Mouse (Mus musculus) midbrain, embryonic 15.5 days (tissue): ENCODE measurements around the gene Rundc3b. TPM values are rescaled to one million over a fixed set of nuclear protein-coding genes. Genes with fewer than 3 reads are reported as not detected.

Experiments used
- ATAC-seq: fragments of 200-750 bp; cut with Nextera tagmentation; replicated peaks from 2 replicates; pipeline ENCODE4 v1.8.0; 2017; ENCODE audit warnings: moderate TSS enrichment
- H3K27ac ChIP-seq: fragments of 300-500 bp; sonication (generic); 2 replicates; pipeline ENCODE4 v1.5.1; 2015; ENCODE audit warnings: mild to moderate bottlenecking, inconsistent platforms
- H3K27me3 ChIP-seq: fragments of 300-500 bp; sonication (generic); replicated peaks from 2 replicates; pipeline ENCODE4 v1.6.1; 2015; ENCODE audit warnings: inconsistent platforms
- H3K36me3 ChIP-seq: fragments of 300-500 bp; sonication (generic); replicated peaks from 2 replicates; pipeline ENCODE4 v1.6.1; 2015; ENCODE audit warnings: inconsistent platforms
- H3K4me1 ChIP-seq: fragments of 300-500 bp; sonication (generic); 2 replicates; pipeline ENCODE4 v1.6.1; 2015; ENCODE audit warnings: inconsistent platforms
- H3K4me2 ChIP-seq: fragments of 300-500 bp; sonication (generic); 2 replicates; pipeline ENCODE4 v1.6.1; 2015; ENCODE audit warnings: inconsistent platforms, mild to moderate bottlenecking, moderate library complexity
- H3K4me3 ChIP-seq: fragments of 300-500 bp; sonication (generic); 2 replicates; pipeline ENCODE4 v1.5.1; 2015; ENCODE audit warnings: mild to moderate bottlenecking, inconsistent platforms
- H3K9ac ChIP-seq: fragments of 300-500 bp; sonication (generic); 2 replicates; pipeline ENCODE4 v1.6.1; 2015; ENCODE audit warnings: mild to moderate bottlenecking, inconsistent platforms
- H3K9me3 ChIP-seq: fragments of 300-500 bp; sonication (generic); 2 replicates; pipeline ENCODE4 v1.6.1; 2016; ENCODE audit warnings: inconsistent platforms
- WGBS: fragments of 180-500 bp; shearing (Covaris S2); methylation state at CpG from one replicate; pipeline ENCODE4 v1.1.7; 2015; ENCODE audit warnings: mixed read lengths; 5-methylcytosine and 5-hydroxymethylcytosine counted together
- polyA plus RNA-seq: library from polyadenylated mRNA; unstranded; fragments of >200 nt; fragmentation: Nextera tagmentation; extraction: Ambion mirVana; gene quantifications from 2 replicates; pipeline ENCODE4 v1.2.1, GENCODE M21; 2015

The Rundc3b gene
- polyA plus RNA-seq, 1 experiment from 2014 or later: 48.0 TPM

- H3K27me3 ChIP-seq: no peaks in the 10 kb centered on the region
- H3K4me2 ChIP-seq: no peak overlapping the region
- no peak overlapping the region for H3K4me3 ChIP-seq
- ATAC-seq: no peak
- H3K36me3 ChIP-seq: no peaks in the 10 kb centered on the region
- H3K27ac ChIP-seq: no peak overlapping the region
- H3K9ac ChIP-seq: no peak overlapping the region
- H3K9me3 ChIP-seq: no peaks in the 10 kb centered on the region
- WGBS: 9% methylated on average over 3 of the region's 3 CpGs
- no peaks in the 10 kb centered on the region for H3K4me1 ChIP-seq
Observed at GRCm38 (mm10) chr5:8571118-8571517, 51.6 kb downstream of the Rundc3b start.

- Histone ChIP-seq H3K27me3 (no peaks in the 10 kb centered on the region), H3K4me1 (no peaks in the 10 kb centered on the region), H3K9me3 (no peaks in the 10 kb centered on the region), H3K4me3 (no peak overlapping the region), H3K27ac (no peak overlapping the region), H3K9ac (no peak overlapping the region), H3K4me2 (no peak overlapping the region), H3K36me3 (no peaks in the 10 kb centered on the region)
- WGBS: 28% methylated on average over 3 of the region's 3 CpGs
- ATAC-seq: no peak
Observed at GRCm38 (mm10) chr5:8566867-8567266, 55.9 kb downstream of the Rundc3b start.

DNA sequence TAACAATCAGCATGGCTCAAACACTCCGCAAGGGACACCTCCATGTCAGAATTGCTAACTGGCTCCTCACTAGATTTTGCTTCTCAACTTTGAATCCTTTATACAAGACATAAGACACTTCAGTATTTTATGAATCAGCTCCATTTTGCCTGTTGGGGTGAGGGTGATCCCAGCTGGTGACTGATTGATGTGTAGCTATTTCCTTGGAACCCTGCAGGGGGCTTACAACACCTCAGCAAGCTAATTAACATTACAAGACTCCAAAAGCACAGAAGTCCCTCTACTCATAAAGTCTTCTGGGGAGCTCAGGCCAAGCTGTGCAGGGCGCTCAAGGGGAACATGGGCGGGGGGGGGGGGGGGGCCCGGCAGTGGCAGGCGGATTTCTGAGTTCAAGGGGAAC lies 78.2 kb downstream of the Rundc3b start:
- no peaks in the 10 kb centered on the region for H3K9me3 ChIP-seq
- no peaks in the 10 kb centered on the region for H3K4me1 ChIP-seq
- no peak overlapping the region for H3K27ac ChIP-seq
- H3K9ac ChIP-seq: no peak overlapping the region
- 33% methylated on average over 2 of the region's 5 CpGs for WGBS
- no peak overlapping the region for H3K4me3 ChIP-seq
- no peak overlapping the region for H3K4me2 ChIP-seq
- no peak for ATAC-seq
- no peaks in the 10 kb centered on the region; the same call in 1 of the 2 replicates for H3K36me3 ChIP-seq
- H3K27me3 ChIP-seq: no peaks in the 10 kb centered on the region

GRCm38 (mm10) chr5:8542631-8543207 lies 80.0 kb downstream of the Rundc3b start:
- WGBS: 56% methylated on average over 3 of the region's 3 CpGs
- ATAC-seq: no peak
- Histone ChIP-seq H3K9ac (no peak overlapping the region), H3K4me2 (no peak overlapping the region), H3K27ac (no peak overlapping the region), H3K4me1 (no peaks in the 10 kb centered on the region), H3K4me3 (no peak overlapping the region), H3K27me3 (no peaks in the 10 kb centered on the region), H3K9me3 (no peaks in the 10 kb centered on the region), H3K36me3 (no peaks in the 10 kb centered on the region; the same call in 1 of the 2 replicates)

DNA sequence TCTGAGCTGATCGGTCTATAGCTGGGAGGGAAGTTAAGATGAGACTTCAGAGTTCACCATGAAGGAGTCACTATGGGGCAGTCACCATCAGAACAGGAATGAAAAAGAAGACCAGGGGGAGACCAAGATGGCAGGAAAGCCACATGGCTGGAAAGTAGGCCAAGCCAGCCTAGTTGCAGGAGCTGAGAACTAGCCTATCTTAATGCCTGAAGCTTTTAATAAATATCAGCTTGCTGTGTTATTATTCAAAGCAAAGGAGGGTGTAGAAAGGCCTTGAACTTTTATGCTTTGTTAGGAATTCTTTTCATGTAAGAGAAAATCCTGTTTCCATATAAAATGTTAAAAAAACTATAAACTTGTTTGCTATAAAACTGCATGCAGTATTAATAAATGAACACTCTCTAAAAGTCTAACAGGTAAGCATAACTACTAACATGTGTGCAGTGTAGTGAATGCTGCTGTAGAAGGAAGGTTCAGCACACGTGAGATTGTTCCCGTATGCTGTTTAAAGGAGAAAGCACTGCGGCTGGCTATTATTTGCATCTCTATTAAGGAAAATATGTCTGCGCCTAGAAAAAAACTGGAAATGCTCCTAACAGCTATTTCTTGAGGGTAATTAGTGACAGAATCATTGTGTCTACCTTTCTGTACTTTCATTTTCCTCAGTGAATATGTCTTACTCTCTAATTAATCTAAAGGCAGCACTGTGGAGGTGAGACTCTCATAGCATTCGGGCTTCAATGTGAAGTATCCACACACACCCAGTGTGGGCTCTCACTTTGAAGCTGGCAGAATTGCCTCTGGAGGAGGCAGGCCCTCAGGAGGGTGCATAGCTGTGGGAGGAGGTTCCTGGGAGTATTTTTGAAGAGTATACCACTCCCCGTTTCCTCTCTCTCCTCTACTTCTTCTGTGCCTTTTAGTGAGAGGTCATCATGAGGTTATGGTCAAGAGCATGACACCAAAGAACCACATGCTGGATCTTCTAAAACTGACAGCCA lies 81.3 kb downstream of the Rundc3b start:
- no peak for ATAC-seq
- no peaks in the 10 kb centered on the region for H3K4me1 ChIP-seq
- 74% methylated on average over 7 of the region's 7 CpGs for WGBS
- H3K4me2 ChIP-seq: no peak overlapping the region
- no peaks in the 10 kb centered on the region for H3K27me3 ChIP-seq
- H3K9ac ChIP-seq: no peak overlapping the region
- no peak overlapping the region for H3K27ac ChIP-seq
- no peaks in the 10 kb centered on the region; the same call in 1 of the 2 replicates for H3K36me3 ChIP-seq
- H3K9me3 ChIP-seq: no peaks in the 10 kb centered on the region
- H3K4me3 ChIP-seq: no peak overlapping the region

- Histone ChIP-seq H3K4me3 (no peak overlapping the region), H3K9ac (no peak overlapping the region), H3K4me1 (no peaks in the 10 kb centered on the region), H3K27me3 (no peaks in the 10 kb centered on the region), H3K27ac (no peak overlapping the region), H3K9me3 (no peaks in the 10 kb centered on the region), H3K4me2 (no peak overlapping the region), H3K36me3 (0 out of 2 replicates have a peak, but pooled peaks cover 2% of the 10 kb centered on the region)
- 51% methylated on average over 3 of the region's 3 CpGs for WGBS
- no peak for ATAC-seq
Observed at GRCm38 (mm10) chr5:8519006-8519405, 103.7 kb downstream of the Rundc3b start.

- Histone ChIP-seq H3K4me1 (no peaks in the 10 kb centered on the region), H3K27ac (no peak overlapping the region), H3K4me3 (no peak overlapping the region), H3K9me3 (no peaks in the 10 kb centered on the region), H3K27me3 (no peaks in the 10 kb centered on the region), H3K4me2 (no peak overlapping the region), H3K9ac (no peak overlapping the region), H3K36me3 (no peaks in the 10 kb centered on the region)
- 69% methylated on average over 4 of the region's 4 CpGs for WGBS
- no peak for ATAC-seq
Observed at GRCm38 (mm10) chr5:8491778-8492177, 131.0 kb downstream of the Rundc3b start.

DNA sequence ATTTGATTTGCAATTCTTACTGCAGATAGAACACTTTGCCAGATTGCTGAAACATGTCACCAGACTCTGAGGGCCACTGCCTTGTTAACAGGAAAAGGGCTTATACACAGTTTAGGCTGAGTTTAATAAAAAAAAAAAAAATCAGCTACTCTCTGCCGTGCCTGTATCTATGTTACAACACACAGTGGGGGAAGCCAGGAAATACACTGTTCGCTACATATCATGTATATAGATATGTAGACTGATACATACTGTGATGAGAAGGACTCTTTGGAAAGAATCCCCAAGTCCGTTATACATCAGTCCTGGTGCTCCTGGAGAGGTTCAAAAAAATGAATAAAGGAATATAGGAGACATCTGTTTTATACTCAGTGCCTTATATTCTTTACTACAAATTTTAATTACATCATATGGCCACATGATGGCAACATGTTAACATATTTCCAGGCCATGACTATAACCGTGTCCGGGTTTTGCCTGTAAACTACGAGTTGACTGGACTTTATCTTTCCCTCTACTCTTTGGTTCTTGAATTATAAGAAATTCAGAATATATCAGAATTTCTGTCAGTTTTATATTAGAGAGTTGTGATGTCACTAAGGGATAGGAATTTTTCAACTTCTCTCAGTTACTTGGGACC lies 133.2 kb downstream of the Rundc3b start:
- H3K4me3 ChIP-seq: no peak overlapping the region

DNA sequence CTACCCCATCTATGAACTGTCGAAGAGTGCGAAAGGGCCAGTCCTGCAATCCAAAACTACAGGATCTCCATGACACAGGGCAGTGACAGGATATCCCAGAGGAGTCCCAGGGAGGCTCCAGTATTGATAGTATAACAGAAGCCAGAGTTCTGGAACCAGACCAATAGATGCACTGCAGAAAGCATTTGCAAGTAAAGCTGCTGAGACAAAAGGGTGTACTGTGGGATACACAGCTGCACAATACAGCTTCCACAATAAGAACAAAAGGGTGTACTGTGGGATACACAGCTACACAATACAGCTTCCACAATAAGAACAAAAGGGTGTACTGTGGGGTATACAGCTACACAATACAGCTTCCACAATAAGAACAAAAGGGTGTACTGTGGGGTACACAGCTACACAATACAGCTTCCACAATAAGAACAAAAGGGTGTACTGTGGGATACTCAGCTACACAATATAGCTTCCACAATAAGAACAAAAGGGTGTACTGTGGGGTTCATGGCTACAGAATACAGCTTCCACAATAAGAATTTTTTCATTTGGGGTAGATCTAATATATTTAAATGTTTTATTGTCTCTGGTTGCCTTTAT lies 134.0 kb downstream of the Rundc3b start:
- Histone ChIP-seq H3K4me3 (no peak overlapping the region), H3K27me3 (no peaks in the 10 kb centered on the region), H3K4me2 (no peak overlapping the region), H3K36me3 (no peaks in the 10 kb centered on the region), H3K9ac (no peak overlapping the region), H3K27ac (no peak overlapping the region), H3K9me3 (no peaks in the 10 kb centered on the region), H3K4me1 (no peaks in the 10 kb centered on the region)
- 36% methylated on average over 2 of the region's 2 CpGs for WGBS
- no peak; the same call in 1 of the 2 replicates for ATAC-seq

More for the DNA sequence above, 133.2 kb downstream of the Rundc3b start:
- Histone ChIP-seq H3K9ac (no peak overlapping the region), H3K36me3 (no peaks in the 10 kb centered on the region), H3K4me1 (no peaks in the 10 kb centered on the region), H3K9me3 (no peaks in the 10 kb centered on the region), H3K27me3 (no peaks in the 10 kb centered on the region), H3K4me2 (no peak overlapping the region), H3K27ac (no peak overlapping the region)
- peak; percentile 85 for ATAC-seq
- WGBS: 36% methylated on average over 6 of the region's 6 CpGs

- WGBS: 44% methylated on average over 4 of the region's 4 CpGs
- ATAC-seq: peak; percentile 46
- no peak overlapping the region for H3K9ac ChIP-seq
Observed at GRCm38 (mm10) chr5:8487989-8488700, 134.6 kb downstream of the Rundc3b start.

DNA sequence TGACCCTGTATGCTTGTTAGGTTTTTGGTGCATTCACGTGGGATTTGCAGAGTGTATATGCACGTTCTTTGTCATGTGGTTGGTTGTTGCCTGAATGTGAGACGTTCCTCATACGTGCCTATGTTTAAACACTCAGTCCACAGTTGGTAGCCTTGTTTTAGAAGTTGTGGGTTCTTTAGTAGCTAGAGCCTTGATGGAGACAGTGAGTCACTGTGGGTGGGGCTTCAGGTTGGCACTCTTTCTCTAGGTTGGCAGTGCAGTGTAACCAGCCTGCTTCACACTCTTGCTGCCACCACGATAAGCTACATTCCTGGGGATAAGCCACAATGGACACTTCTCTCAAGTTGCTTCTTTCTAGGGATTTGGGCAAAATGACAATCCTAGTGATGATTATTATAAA lies 166.2 kb downstream of the Rundc3b start:
- no peaks in the 10 kb centered on the region for H3K9me3 ChIP-seq
- no peak overlapping the region for H3K9ac ChIP-seq
- no peaks in the 10 kb centered on the region for H3K4me1 ChIP-seq
- no peaks in the 10 kb centered on the region for H3K27me3 ChIP-seq
- H3K4me3 ChIP-seq: no peak overlapping the region
- ATAC-seq: no peak
- 90% methylated on average over 5 of the region's 5 CpGs for whole genome bisulfite sequencing
- H3K36me3 ChIP-seq: 0 out of 2 replicates have a peak, but pooled peaks cover 4% of the 10 kb centered on the region
- no peak overlapping the region for H3K27ac ChIP-seq
- H3K4me2 ChIP-seq: no peak overlapping the region

More at GRCm38 (mm10) chr5:8487989-8488700, 134.6 kb downstream of the Rundc3b start:
- Histone ChIP-seq H3K36me3 (no peaks in the 10 kb centered on the region), H3K4me2 (no peak overlapping the region), H3K27me3 (no peaks in the 10 kb centered on the region), H3K4me3 (no peak overlapping the region), H3K4me1 (no peaks in the 10 kb centered on the region), H3K27ac (no peak overlapping the region), H3K9me3 (no peaks in the 10 kb centered on the region)
